Mouse (Mus musculus) G1E-ER4 (cell line): ENCODE data around the gene 6430548M08Rik. TPM values are rescaled to one million over a fixed set of nuclear protein-coding genes. Genes with fewer than 3 reads are reported as not detected.

Experiments used
- GATA1 ChIP-seq: IDR thresholded peaks from one replicate; pipeline ENCODE4 v1.8.0; 2012; ENCODE audit warnings: low read length, inconsistent platforms
- polyA plus RNA-seq: library from polyadenylated mRNA; stranded (reverse); fragments of >175 nt; gene quantifications from 2 replicates; pipeline ENCODE4 v1.2.3, GENCODE M21; 2012

6430548M08Rik gene
- polyA plus RNA-seq, 1 experiment, result 0.16 TPM

DNA sequence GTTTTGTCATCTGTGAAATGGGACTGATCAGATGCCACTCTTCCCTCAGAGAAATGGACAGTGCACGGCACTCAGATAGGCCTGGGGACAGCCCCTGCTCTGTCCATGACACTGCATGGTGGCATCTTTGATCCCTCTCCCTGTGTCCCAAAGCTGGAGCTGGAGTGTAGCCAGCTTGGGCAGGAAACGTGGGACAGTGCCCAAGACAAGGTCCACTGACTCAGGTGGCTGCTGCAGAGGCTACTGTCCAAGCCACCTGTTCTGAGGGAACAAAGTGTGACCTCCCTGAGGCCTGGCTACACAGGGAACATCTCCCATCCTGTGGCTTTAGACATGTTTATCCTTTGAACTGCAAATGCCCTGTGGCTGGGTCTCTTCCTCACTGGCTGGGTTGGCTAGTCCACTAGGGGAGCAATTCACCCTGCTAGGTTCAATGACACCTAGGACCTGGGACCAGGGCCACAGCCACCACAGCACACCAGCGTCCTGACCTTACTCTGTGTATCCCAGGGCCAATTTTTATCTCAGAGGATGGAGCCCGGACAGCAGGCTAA lies 68.0 kb downstream of the 6430548M08Rik start:
- TF ChIP-seq GATA1, result no peak

DNA sequence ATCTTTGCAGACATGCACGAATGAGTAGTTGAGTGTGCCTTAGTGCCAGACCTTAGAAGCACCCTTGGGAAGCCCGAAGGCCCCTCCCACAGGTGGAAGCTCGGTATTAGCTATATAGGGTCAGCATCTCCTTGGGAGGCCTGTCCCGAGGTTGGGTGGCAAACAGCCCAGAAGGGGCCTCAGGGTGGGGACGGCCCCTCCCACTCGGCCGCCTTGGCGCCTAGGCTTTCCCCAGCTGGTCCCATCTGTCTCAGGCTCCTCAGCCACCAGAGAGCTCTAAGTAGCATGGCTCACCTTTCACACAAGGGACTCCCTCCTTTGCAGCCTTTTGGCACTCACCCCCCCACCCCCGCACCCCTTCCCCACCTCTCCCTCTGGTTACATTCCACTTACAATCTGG lies 70.4 kb downstream of the 6430548M08Rik start:
- TF ChIP-seq GATA1, result no peak

DNA sequence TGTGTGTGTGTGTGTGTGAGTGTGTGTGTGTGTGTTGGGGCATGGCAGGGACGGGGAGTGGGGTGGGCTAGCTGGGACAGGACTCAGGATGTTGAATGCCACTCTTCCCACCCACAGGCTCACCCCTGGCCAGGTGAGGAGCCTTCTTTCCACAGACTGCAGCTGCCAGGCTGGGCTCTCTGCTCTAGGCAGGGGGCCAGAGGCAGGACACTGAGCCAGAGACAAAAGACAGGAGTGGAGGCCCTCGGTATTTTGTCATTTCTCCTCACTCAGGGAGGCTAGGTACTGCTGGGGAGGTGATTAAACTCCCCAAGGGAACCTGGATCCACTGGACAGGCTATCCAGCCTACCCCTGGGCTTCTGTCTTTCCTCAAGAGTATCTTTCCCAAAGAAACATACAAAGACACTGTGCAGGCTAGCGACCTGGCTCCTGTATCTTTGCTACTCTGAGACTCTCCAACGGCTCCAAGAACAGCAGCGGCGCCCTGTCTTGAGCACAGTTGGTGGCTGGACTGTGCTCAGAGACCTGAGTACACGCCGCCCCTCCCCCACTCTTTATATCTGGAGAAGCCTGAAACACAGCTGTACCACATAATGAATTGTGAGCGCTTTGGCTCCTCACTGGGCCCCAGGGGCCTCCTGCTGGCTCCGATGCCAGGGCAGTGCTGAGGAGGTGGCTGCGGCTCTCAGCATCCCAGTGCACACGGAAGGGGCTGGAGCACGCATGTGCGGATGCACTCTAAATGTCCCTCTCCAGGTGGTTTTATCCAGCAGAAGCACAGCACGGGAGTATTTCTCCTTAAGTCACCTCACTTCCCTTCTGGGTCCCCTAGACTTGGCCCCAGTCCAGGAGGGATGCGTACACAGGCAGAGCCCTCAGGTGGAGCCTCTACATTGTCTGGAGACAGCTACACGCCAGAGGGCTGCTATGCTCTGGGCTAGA lies 71.2 kb downstream of the 6430548M08Rik start:
- no peak for TF ChIP-seq GATA1

GRCm38 (mm10) chr8:120186454-120186853 lies 72.5 kb downstream of the 6430548M08Rik start:
- no peak for TF ChIP-seq GATA1

DNA sequence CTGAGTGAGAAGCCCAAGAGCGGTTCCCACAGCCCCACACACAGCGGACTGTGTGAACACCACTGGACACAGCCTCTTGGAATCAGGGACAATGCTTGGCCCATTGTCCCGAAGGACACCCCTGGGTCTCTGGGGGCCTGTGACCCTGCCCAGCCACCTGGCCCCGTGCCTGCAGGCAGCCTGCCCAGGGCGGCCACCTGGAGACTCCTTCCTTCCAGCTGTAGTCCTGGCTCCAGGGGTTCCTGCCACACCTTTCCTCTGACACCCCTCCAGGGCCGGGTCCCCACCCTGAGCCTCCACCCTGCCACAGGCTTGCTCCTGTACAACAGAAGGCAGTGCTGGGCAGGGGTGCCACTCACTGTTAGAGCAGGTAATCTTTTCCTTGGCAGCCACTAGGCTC lies 74.6 kb downstream of the 6430548M08Rik start:
- no peak for TF ChIP-seq GATA1

GRCm38 (mm10) chr8:120189440-120189839 lies 75.5 kb downstream of the 6430548M08Rik start:
- TF ChIP-seq GATA1, result no peak

- TF ChIP-seq GATA1, result no peak
Observed at GRCm38 (mm10) chr8:120190107-120190809, 76.3 kb downstream of the 6430548M08Rik start.

DNA sequence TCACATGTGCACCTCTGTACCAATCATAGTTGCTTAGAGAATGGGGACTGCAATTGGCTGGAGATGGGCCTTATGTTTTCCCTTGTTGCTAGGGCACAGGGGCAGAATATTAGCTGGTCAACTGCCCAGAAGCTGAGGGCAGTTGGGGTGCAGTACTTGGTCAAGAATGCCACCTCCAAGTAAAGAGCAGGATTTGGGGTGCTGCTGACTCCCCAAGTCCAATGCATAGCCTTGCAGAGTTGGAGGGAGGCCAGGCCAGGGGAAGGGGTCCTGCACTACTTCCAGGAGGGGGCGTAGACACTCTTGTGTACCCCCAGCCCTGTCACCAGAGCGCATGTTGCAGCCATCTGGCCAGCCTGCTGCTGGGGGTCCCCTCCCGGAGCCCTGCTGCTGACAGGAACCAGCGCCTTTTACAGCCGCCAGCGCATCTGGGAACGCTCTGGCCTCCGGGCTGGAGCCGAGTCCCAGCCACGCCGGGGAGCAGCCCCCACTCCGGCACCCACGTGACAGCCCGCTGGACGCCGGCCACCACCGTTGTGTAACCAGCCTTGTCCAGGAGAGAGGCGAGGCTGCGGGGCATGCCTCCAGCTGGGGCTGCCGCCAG lies 77.0 kb downstream of the 6430548M08Rik start:
- no peak for TF ChIP-seq GATA1

GRCm38 (mm10) chr8:120191633-120192032 lies 77.7 kb downstream of the 6430548M08Rik start:
- TF ChIP-seq GATA1, result no peak

GRCm38 (mm10) chr8:120192118-120192517 lies 78.2 kb downstream of the 6430548M08Rik start:
- no peak for TF ChIP-seq GATA1

DNA sequence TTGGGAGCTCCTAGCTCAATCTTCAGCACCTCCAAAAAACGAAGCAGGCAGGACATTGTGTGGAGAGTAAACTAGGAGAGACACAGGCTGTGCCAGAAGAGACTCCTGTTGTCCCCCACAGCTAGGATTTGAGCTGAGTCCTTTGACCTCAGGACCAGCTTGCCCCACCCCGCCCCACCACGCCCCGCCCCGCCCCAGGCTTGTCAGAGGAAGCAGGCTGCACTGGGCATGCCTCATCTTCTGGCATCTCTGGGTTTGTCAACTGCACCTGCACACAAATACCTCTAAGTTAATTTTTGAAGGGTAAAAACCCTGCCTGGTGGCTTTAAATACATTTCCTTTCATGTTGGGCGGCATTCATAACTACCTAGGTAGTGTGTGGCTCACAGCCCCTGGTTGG lies 87.4 kb downstream of the 6430548M08Rik start:
- no peak for TF ChIP-seq GATA1

DNA sequence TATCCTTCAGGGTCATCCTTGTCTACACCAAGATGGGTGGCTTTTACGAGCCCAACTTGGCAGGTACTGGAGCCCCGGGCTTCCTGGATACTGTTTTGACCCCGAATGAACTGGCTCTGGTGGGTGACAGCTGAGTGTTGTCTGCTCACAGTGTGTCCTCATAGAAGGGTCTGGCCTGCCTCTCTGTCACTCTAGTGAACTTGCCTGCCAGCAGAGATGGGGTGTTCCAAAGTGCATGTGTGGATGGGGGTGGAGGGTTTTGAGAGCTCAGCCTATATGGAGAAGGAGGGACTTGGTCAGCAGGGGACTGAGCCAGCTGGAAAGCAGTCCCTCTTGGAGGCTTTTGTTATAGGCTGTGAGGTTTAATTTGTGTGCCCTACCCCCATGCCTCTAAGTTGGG lies 88.6 kb downstream of the 6430548M08Rik start:
- TF ChIP-seq GATA1, result no peak

DNA sequence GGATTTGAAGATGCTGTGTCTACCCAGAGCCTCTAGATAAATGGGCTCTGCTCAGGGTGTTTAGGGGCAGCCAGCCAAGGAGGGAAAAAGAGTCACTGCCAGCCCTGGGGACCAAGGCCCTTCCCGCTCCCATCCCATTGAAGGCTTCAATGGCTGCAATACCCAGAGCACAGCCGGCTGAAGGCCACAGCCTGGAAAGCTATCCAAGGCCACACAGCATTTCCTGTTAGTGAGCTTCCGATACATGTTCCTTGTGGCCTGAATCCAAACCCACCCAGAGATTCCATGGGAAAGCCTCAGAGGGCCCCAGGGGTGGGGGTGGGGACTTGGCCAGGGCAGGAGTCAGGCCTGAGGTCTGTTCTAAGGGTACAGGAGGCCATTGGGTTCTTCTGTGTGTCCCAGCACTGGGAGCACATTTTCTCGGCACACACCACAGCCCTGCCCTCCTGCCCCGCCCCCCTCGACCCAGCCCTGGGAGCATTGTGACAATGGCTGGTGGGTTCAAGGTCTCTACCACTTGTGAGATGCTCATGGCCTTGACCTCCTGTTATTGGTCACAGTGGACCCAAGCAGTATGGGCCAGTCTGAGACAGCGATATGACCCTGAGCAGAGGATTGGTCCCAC lies 90.9 kb downstream of the 6430548M08Rik start:
- TF ChIP-seq GATA1, result no peak

DNA sequence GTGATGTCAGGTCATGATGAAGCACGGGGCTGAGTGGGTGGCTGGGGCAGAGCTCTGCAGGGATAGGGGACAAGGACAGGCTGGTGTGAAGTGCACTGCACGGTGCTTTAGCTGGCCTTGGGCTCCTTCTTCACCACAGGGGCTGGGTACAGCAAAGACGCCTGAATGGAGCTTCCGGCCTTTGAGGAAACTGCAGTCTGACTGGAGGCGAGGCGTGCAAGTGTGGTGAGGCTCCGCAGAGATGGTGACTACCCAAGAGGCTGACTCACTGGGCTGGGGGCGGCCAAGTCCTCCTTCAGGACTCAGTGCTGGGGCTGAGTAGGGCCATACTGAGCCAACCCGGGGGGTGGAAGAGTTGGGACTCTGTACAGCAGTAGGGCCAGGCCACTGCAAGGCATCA lies 92.0 kb downstream of the 6430548M08Rik start:
- no peak for TF ChIP-seq GATA1

GRCm38 (mm10) chr8:120207364-120207763 lies 93.4 kb downstream of the 6430548M08Rik start:
- TF ChIP-seq GATA1, result no peak
